Mouse (Mus musculus): ENCODE results near the gene Itga1.

DNA sequence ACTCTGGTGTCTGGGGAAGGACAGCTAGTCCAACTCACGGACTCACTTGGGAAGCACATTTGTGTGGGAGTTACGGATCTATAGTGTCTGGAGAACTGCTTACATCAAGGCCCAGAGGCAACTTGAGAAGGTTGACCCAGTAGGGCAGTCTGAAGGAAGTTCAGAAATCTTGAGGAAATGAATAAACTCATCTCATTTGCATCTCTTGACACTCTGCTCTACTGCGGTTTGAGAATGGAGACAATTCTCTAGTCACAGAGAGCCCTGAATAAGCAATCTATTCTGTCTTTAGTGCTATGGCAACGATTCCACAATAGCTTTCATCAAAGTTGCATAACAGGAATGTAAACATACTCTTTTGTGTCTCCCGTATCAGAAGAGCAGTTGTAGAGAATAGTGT, 4.8 kb downstream of the Itga1 start:
- TF ChIP-seq CTCF (IDR thresholded peaks at IDR 0.05; ENCODE audit: extremely low read depth, insufficient read depth, insufficient read length, insufficient replicate concordance) (no peak), POLR2A (IDR thresholded peaks at IDR 0.05; ENCODE audit: low read depth, low read length) (no peak)

Measured in spleen, adult 2 months (tissue).